Mouse (Mus musculus) neutrophil, adult 5-6 weeks (primary cell): ENCODE measurements around the gene Gm21746. TPM values are rescaled to one million over a fixed set of nuclear protein-coding genes. Genes with fewer than 3 reads are reported as not detected.
"Not testable (repeated sequence)": the region's sequence is repeated elsewhere in the genome, so short reads cannot be mapped to it uniquely, and the experiment has no call there.

ENCODE experiments used
- ATAC-seq: fragments of 151-379, 151-347 bp; 2 replicates; pipeline ENCODE4 v1.8.0; 2017; ENCODE audit warnings: mild to moderate bottlenecking, moderate TSS enrichment; ENCODE audit not compliant: insufficient number of reproducible peaks, poor library complexity, low FRiP score, severe bottlenecking; ENCODE audit errors: extremely low read depth
- total RNA-seq: library from RNA; stranded (forward); fragments of 200-1000 nt; gene quantifications from 2 replicates; pipeline ENCODE4 v1.2.3, GENCODE M21; 2017

The Gm21746 gene
- total RNA-seq = not detected in 2 replicates

GRCm38 (mm10) chrY:6237895-6238294 lies at the start of gene Gm21746:
Gm21746 (minus strand) TSS chrY:6237995.
- ATAC-seq = not testable (repeated sequence)

- ATAC-seq = not testable (repeated sequence)
These were observed 29.0 kb upstream of the Gm21746 start, which contains the start of gene Gm20873 for GRCm38 (mm10) chrY:6266798-6267197. Gm20873 (plus strand) TSS chrY:6267098.

Other genes starting within 250 kb of the Gm21746 start
- gene Gm20873, start 29.1 kb upstream of the Gm21746 start, total RNA-seq = not detected in 2 replicates